Mouse (Mus musculus): Measurements from ENCODE around the gene Gm16442. TPM values are rescaled to one million over a fixed set of nuclear protein-coding genes. Genes with fewer than 3 reads are reported as not detected.
"Not testable (repeated sequence)": the region's sequence is repeated elsewhere in the genome, so short reads cannot be mapped to it uniquely, and the experiment has no call there.

The Gm16442 gene
- not detected in 2 replicates for polyA plus RNA-seq (2011; ENCODE audit: insufficient read length, low read depth, missing spikeins)

GRCm38 (mm10) chr7:20122479-20122878 is at the start of gene Gm16442:
Gm16442 (minus strand) TSS chr7:20122579.
- not testable (repeated sequence) for H3K4me3 ChIP-seq (ENCODE audit: insufficient read depth, low read length); H3K27ac ChIP-seq (ENCODE audit: insufficient read depth, low read length); H3K4me1 ChIP-seq (ENCODE audit: control insufficient read depth, insufficient read depth, low read length)

- not testable (repeated sequence) for H3K4me1 ChIP-seq (ENCODE audit: control insufficient read depth, insufficient read depth, low read length)
Measured at GRCm38 (mm10) chr7:20168277-20168676, 45.9 kb upstream of the Gm16442 start, which contains the start of gene Vmn1r94. Vmn1r94 (minus strand) TSS chr7:20168377.

GRCm38 (mm10) chr7:20138988-20139387 is 16.6 kb upstream of the Gm16442 start, which contains the start of gene Vmn1r93:
Vmn1r93 (minus strand) TSS chr7:20139088.
- H3K4me1 ChIP-seq (ENCODE audit: control insufficient read depth, insufficient read depth, low read length); H3K4me3 ChIP-seq (ENCODE audit: insufficient read depth, low read length); H3K27ac ChIP-seq (ENCODE audit: insufficient read depth, low read length): not testable (repeated sequence)

More at GRCm38 (mm10) chr7:20168277-20168676, 45.9 kb upstream of the Gm16442 start, which contains the start of gene Vmn1r94:
- not testable (repeated sequence) for H3K27ac ChIP-seq (ENCODE audit: insufficient read depth, low read length); H3K4me3 ChIP-seq (ENCODE audit: insufficient read depth, low read length)

- H3K27ac ChIP-seq (ENCODE audit: insufficient read depth, low read length); H3K4me1 ChIP-seq (ENCODE audit: control insufficient read depth, insufficient read depth, low read length); H3K4me3 ChIP-seq (ENCODE audit: insufficient read depth, low read length): not testable (repeated sequence)
Measured at GRCm38 (mm10) chr7:20099380-20099779, 23.0 kb downstream of the Gm16442 start, which contains the start of gene Vmn1r91. Vmn1r91 (plus strand) TSS chr7:20099680.

- H3K4me3 ChIP-seq (ENCODE audit: insufficient read depth, low read length); H3K27ac ChIP-seq (ENCODE audit: insufficient read depth, low read length); H3K4me1 ChIP-seq (ENCODE audit: control insufficient read depth, insufficient read depth, low read length): not testable (repeated sequence)
Measured at GRCm38 (mm10) chr7:20078118-20078517, 44.3 kb downstream of the Gm16442 start.

Other genes with a start within 250 kb of the Gm16442 start
- not detected in 2 replicates for gene Ceacam19, start 234.6 kb downstream of the Gm16442 start, polyA plus RNA-seq (2011; ENCODE audit: insufficient read length, low read depth, missing spikeins)
- 54.1 and 65.0 TPM in 2 replicates for gene Pvr, start 201.4 kb downstream of the Gm16442 start, polyA plus RNA-seq (2011; ENCODE audit: insufficient read length, low read depth, missing spikeins)
- gene Igsf23, start 171.8 kb downstream of the Gm16442 start, polyA plus RNA-seq (2011; ENCODE audit: insufficient read length, low read depth, missing spikeins) = not detected in 2 replicates
- gene Ceacam20, start 157.2 kb downstream of the Gm16442 start, polyA plus RNA-seq (2011; ENCODE audit: insufficient read length, low read depth, missing spikeins) = not detected in 2 replicates
- not detected in 2 replicates for gene Nlrp9b, start 131.1 kb downstream of the Gm16442 start, polyA plus RNA-seq (2011; ENCODE audit: insufficient read length, low read depth, missing spikeins)
- not detected in 2 replicates for gene Vmn1r91, start 22.9 kb downstream of the Gm16442 start, polyA plus RNA-seq (2011; ENCODE audit: insufficient read length, low read depth, missing spikeins)
- gene Vmn1r93, start 16.5 kb upstream of the Gm16442 start, polyA plus RNA-seq (2011; ENCODE audit: insufficient read length, low read depth, missing spikeins) = not detected in 2 replicates
- not detected in 2 replicates for gene Vmn1r94, start 45.8 kb upstream of the Gm16442 start, polyA plus RNA-seq (2011; ENCODE audit: insufficient read length, low read depth, missing spikeins)
- gene Vmn1r95, start 71.1 kb upstream of the Gm16442 start, polyA plus RNA-seq (2011; ENCODE audit: insufficient read length, low read depth, missing spikeins) = not detected in 2 replicates
- not detected in 2 replicates for gene Gm6164, start 83.0 kb upstream of the Gm16442 start, polyA plus RNA-seq (2011; ENCODE audit: insufficient read length, low read depth, missing spikeins)
- gene Gm4498, start 111.2 kb upstream of the Gm16442 start, polyA plus RNA-seq (2011; ENCODE audit: insufficient read length, low read depth, missing spikeins) = not detected in 2 replicates
- gene Gm5890, start 140.3 kb upstream of the Gm16442 start, polyA plus RNA-seq (2011; ENCODE audit: insufficient read length, low read depth, missing spikeins) = not detected in 2 replicates
- gene Gm4133, start 211.5 kb upstream of the Gm16442 start, polyA plus RNA-seq (2011; ENCODE audit: insufficient read length, low read depth, missing spikeins) = not detected in 2 replicates

Measured in embryonic fibroblast, embryonic 13.5 days (primary cell).